Mouse (Mus musculus) ES-Bruce4 (cell line): ENCODE measurements around the gene Etnk1. TPM values are rescaled to one million over a fixed set of nuclear protein-coding genes. Genes with fewer than 3 reads are reported as not detected.

Experiments
- H3K27ac ChIP-seq: 2 replicates; pipeline ENCODE4 v1.5.1; 2012; ENCODE audit warnings: low read length, inconsistent platforms; ENCODE audit not compliant: insufficient read depth
- H3K27me3 ChIP-seq: 2 replicates; pipeline ENCODE4 v1.6.1; 2012; ENCODE audit warnings: mild to moderate bottlenecking, low read length, inconsistent platforms; ENCODE audit not compliant: control insufficient read depth, poor library complexity, insufficient read depth, severe bottlenecking
- H3K36me3 ChIP-seq: 2 replicates; pipeline ENCODE4 v1.6.1; 2012; ENCODE audit warnings: inconsistent platforms, mild to moderate bottlenecking, low read length, moderate library complexity; ENCODE audit not compliant: control insufficient read depth, poor library complexity, insufficient read depth, severe bottlenecking
- H3K4me1 ChIP-seq: one replicate; pipeline ENCODE4 v1.8.1; 2011; ENCODE audit warnings: low read length; ENCODE audit not compliant: control insufficient read depth, insufficient read depth
- H3K4me3 ChIP-seq: 2 replicates; pipeline ENCODE4 v1.5.1; 2011; ENCODE audit warnings: low read depth, mild to moderate bottlenecking, low read length
- H3K9ac ChIP-seq: 2 replicates; pipeline ENCODE4 v1.6.1; 2012; ENCODE audit warnings: low read depth, mild to moderate bottlenecking, inconsistent platforms; ENCODE audit not compliant: poor library complexity, severe bottlenecking
- H3K9me3 ChIP-seq: replicated peaks from 2 replicates; pipeline ENCODE4 v1.6.1; 2012; ENCODE audit warnings: mild to moderate bottlenecking, low read length, inconsistent platforms; ENCODE audit not compliant: control insufficient read depth, poor library complexity, insufficient read depth, severe bottlenecking
- CTCF ChIP-seq: IDR thresholded peaks from one replicate; pipeline ENCODE4 v1.8.1; 2011; ENCODE audit warnings: low read depth, low read length
- EP300 ChIP-seq: IDR thresholded peaks from 2 replicates; pipeline ENCODE4 v1.6.1; 2011; ENCODE audit warnings: low read depth, low read length; ENCODE audit not compliant: insufficient read depth
- POLR2A ChIP-seq: IDR thresholded peaks from one replicate; pipeline ENCODE4 v1.8.1; 2011; ENCODE audit warnings: low read length; ENCODE audit not compliant: insufficient read depth
- polyA plus RNA-seq: library from polyadenylated mRNA; stranded (reverse); fragments of >200 nt; gene quantifications from 2 replicates; pipeline ENCODE4 v1.2.4, GENCODE M21; 2011; ENCODE audit warnings: low read depth; ENCODE audit not compliant: missing spikeins, insufficient read depth, insufficient read length

Etnk1 gene
- polyA plus RNA-seq, 1 experiment: 149 TPM

DNA sequence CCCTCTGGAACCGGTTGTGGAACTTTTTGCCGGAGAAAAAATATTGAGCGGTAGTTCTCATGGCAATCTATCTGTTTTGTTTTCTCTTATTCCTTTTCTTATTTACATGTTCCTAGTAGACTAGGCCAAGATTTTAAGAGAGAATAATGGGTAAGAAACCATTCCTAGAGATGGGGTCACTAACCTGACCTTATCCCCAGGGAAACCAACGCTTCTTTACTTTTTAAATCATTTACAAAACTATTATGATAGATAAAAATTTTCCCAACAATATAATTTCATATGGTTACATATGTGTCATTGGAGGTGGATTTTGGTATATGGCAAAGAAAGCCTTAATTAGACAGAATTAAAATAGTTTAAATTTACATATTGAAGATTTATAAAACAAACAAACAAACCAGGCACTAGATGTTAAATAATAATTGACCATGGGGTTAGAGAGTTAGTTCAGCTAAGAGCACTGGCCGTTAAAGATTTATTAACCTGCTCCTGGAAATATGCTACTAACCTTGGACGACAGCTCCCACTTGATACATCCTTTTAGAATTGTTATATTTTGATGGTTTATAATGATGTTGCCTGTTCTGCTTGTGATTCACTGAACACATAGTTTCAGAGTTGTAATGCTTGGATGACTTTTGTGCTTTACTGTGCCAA lies 6.3 kb upstream of the Etnk1 start:
- TF ChIP-seq POLR2A (no peak), CTCF (no peak), EP300 (no peak)
- H3K36me3 ChIP-seq: no peaks in the 10 kb centered on the region
- no peak overlapping the region for H3K27ac ChIP-seq
- no peak overlapping the region for H3K9ac ChIP-seq
- H3K27me3 ChIP-seq: no peaks in the 10 kb centered on the region
- H3K4me3 ChIP-seq: no peak overlapping the region
- H3K4me1 ChIP-seq: peaks cover 4% of the 10 kb centered on the region
- H3K9me3 ChIP-seq: no peaks in the 10 kb centered on the region

DNA sequence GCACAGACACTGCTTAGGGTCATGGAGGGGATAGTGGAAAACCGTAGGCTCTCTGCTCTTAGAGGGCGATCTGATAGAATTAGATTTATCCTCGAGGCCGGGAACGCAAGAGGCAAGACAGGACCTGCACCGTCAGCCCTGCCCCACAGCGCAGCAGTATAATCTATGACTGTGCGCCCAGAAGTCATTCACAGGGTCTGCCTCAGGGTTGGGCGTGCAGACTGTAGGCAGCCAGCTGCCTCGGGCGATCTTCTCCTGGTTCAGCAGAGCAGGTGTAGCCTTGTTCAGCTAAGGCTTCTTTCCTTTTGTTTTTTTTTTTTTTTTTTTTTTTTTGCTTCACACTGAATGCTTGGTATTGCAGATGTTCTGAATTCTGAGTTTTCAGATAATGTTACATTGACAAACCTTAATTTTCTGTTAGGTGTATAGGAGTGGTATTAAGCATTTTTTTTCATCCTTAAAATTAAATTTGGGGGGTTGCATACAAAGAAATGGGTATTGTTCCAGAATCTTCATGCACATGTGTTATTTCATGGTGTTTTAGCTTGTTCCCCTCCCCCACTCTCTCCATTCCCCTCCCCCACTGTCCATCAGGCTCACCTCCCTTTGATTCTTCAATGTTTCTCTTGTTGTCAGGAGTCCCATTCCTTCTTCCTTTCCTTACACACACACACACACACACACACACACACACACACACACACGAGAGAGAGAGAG lies 4.7 kb upstream of the Etnk1 start:
- Histone ChIP-seq H3K9ac (no peak overlapping the region; the same call in 1 of the 2 replicates), H3K4me3 (0 out of 2 replicates have a peak overlapping the region, but pooled peaks have one; percentile 0), H3K36me3 (no peaks in the 10 kb centered on the region), H3K27me3 (no peaks in the 10 kb centered on the region), H3K4me1 (peaks cover 4% of the 10 kb centered on the region), H3K27ac (peak overlapping the region; percentile 76), H3K9me3 (no peaks in the 10 kb centered on the region)
- peak; percentile 97 for TF ChIP-seq EP300
- no peak for TF ChIP-seq POLR2A
- TF ChIP-seq CTCF: no peak

DNA sequence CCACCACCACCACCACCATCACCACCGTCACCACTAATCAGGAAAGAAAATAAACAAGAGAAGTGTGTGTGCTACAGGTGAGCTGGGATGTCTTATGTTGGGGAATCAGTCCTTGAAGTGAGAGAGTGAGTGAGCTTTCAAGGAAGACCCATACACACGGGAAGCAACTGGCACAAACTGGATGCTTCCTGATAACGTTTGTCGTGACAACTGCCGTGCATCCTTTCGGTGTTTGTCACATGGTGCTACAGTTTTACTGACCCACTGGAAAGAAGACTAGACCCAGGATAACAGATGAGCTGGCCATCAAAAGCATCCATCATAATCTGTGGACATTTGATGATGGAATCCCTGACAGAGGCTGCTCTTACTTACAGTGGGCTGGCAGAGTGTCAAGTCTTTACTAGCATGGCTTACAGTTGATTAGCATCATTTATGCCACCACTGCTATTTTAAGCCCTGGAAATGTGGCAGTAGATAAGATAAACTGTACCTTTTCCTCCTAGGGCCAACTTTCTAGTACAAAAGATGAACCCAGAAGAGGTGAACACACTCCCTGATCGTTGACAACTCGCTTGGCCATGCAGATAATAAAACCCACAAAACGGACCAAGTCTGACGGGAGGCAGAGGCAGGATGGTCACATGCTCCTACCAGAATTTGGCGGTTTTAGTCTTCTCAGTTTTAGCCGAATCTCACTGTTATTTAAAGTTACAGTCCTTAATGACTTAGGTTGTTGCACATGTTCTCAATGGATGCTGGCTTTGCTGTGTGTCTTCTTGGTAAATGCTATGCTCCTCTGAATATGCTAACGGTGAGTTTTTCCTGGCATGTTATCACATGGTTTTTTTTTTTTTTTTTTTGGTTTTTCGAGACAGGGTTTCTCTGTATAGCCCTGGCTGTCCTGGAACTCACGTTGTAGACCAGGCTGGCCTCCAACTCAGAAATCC lies 2.8 kb upstream of the Etnk1 start:
- TF ChIP-seq CTCF (no peak), POLR2A (no peak), EP300 (no peak)
- H3K9me3 ChIP-seq: no peaks in the 10 kb centered on the region
- no peak overlapping the region for H3K9ac ChIP-seq
- no peak overlapping the region for H3K4me3 ChIP-seq
- H3K4me1 ChIP-seq: peaks cover 1% of the 10 kb centered on the region
- H3K27me3 ChIP-seq: no peaks in the 10 kb centered on the region
- peak overlapping the region; percentile 13 for H3K27ac ChIP-seq
- peaks cover 2% of the 10 kb centered on the region for H3K36me3 ChIP-seq

DNA sequence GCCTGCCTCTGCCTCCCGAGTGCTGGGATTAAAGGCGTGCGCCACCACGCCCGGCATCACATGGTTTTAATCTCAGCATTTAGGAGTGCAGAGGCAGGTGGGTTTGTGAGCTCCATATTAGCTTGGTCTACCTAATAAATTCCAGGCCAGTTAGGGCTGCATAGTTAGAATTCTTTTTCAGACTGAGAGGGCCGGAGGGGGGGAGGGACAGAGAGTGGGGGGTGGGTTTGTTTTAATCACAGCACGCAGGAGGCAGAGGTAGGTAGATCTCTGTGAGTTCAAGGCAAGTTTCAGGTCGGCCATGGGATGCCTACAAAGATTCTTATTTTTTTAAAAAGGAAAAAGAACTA lies 2.1 kb upstream of the Etnk1 start:
- TF ChIP-seq EP300 (no peak), POLR2A (no peak), CTCF (no peak)
- 0 out of 2 replicates have a peak overlapping the region, but pooled peaks have one; percentile 13 for H3K27ac ChIP-seq
- peaks cover 1% of the 10 kb centered on the region for H3K4me1 ChIP-seq
- no peaks in the 10 kb centered on the region for H3K27me3 ChIP-seq
- no peak overlapping the region for H3K4me3 ChIP-seq
- H3K9ac ChIP-seq: 0 out of 2 replicates have a peak overlapping the region, but pooled peaks have one; percentile 43
- H3K36me3 ChIP-seq: peaks cover 8% of the 10 kb centered on the region
- no peaks in the 10 kb centered on the region for H3K9me3 ChIP-seq

DNA sequence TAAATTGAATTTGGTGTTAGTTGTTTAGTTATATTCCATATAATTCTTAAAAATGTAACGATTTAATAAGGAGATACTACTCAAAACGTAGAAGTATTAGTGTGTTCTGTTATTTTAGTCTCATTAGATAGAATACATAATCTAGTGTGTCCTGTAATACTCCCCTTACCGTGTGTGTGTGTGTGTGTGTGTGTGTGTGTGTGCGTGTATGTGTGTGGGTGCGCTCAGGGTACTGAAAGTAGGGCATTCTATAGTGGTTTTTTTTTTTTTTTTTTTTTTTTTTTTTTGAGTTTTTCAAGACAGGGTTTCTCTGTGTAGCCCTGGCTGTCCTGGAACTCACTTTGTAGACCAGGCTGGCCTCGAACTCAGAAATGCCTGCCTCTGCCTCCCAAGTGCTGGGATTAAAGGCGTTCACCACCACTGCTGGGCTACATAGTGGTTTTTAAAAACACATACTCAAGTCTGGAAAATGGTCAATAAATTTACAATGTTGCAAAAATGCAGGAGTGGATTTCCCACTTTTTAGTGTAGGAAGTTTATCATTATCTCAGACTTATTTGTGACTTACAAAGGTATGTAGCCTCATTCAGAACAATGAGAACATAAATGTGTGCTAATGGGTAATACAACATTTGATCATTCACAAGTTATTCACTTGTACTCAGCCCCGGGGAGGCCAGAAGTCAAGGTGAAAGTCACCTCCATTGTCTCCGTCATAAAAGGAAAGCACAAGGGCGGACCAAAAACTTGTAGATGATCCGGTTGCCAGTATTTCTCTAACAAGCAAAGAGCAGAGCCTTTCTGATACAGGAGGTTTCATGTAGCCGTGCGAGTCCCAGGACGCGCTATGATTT lies 1.4 kb upstream of the Etnk1 start:
- H3K27me3 ChIP-seq: no peaks in the 10 kb centered on the region
- peaks cover 10% of the 10 kb centered on the region for H3K36me3 ChIP-seq
- H3K4me3 ChIP-seq: peak overlapping the region; percentile 74
- H3K4me1 ChIP-seq: peaks cover 1% of the 10 kb centered on the region
- no peaks in the 10 kb centered on the region for H3K9me3 ChIP-seq
- peak overlapping the region; percentile 98 for H3K9ac ChIP-seq
- TF ChIP-seq CTCF (no peak), POLR2A (no peak), EP300 (no peak)
- H3K27ac ChIP-seq: peak overlapping the region; percentile 91
